Mouse (Mus musculus): ENCODE data around the gene Crmp1. TPM values are rescaled to one million over a fixed set of nuclear protein-coding genes. Genes with fewer than 3 reads are reported as not detected.

The Crmp1 gene
- polyA plus RNA-seq (2015; fragmentation: Nextera tagmentation; extraction: Ambion mirVana), result 915 and 954 TPM in 2 replicates

DNA sequence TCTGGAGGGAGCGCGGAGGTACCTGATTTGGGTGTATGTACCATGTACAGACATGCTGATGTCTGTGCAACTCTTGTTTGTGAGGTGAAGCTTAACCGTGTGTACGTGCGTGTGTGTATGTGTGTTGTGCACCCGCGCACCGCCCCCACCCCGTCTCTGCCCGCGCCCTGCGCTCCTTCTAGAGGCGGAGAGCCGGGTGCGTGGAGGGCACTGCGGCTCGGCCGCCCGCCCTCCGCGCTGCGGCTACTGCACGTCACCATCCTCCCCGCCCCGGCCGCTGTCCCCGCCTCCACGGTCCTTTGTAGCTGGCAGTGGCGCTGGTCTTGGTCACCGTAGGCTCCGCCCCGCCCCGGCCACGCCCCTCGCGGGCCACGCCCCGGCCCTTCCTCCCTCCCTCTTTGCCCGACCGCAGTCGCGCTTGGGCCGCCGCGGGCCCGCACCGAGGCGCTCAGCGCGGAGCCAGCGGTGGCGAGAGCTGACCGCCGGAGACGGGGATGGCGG lies at the start of gene Crmp1:
Gene Crmp1, plus strand, starts transcription at position 290 of the 501 bp plus-strand sequence.
- Histone ChIP-seq H3K4me1 (replicated peaks; ENCODE audit: control insufficient read depth, insufficient read depth, low read length) (peaks cover 36% of the 10 kb centered on the region), H3K4me2 (ENCODE audit: low read length) (peak within 1 kb of the TSS; percentile 68), H3K9ac (replicated peaks; ENCODE audit: low read depth, low read length) (peak within 1 kb of the TSS; percentile 72), H3K27ac (ENCODE audit: low read length) (peak within 1 kb of the TSS; percentile 38), H3K36me3 (ENCODE audit: control insufficient read depth, insufficient read depth) (no peaks in the 10 kb centered on the region), H3K4me3 (replicated peaks; ENCODE audit: low read length) (peak within 1 kb of the TSS; percentile 58), H3K27me3 (replicated peaks; ENCODE audit: control insufficient read depth, insufficient read depth, low read length) (peaks cover 17% of the 10 kb centered on the region), H3K9me3 (ENCODE audit: control insufficient read depth, low read length) (no peaks in the 10 kb centered on the region)
- peak; percentile 55 for ATAC-seq
- WGBS, result under 1% methylated on average over 25 of the region's 56 CpGs

DNA sequence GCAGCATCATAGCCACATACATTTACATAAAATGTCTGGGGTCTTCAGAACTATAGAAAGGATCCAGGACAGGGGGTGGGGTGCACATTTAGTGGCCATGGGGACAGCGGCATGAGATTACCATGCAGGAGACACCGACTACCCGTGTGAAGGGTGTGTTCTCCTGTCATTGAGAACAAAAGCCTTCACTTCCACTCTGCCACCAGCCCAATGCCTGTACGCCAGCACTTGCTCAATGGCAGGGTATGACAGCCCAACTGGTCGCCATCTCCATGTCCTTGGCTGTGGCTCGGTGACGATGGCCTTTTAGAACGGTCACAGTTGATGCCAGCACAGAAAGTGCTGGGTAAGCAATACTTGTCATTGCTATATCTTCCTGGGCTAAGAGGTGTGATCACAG lies 45.5 kb upstream of the Crmp1 start:
- H3K27ac ChIP-seq (ENCODE audit: low read length), result no peak overlapping the region
- no peaks in the 10 kb centered on the region for H3K36me3 ChIP-seq (ENCODE audit: control insufficient read depth, insufficient read depth)
- H3K9me3 ChIP-seq (ENCODE audit: control insufficient read depth, low read length), result no peaks in the 10 kb centered on the region
- ATAC-seq, result no peak
- H3K4me1 ChIP-seq (replicated peaks; ENCODE audit: control insufficient read depth, insufficient read depth, low read length), result peaks cover 15% of the 10 kb centered on the region
- H3K4me3 ChIP-seq (replicated peaks; ENCODE audit: low read length), result no peak overlapping the region
- 77% methylated on average over 8 of the region's 8 CpGs for WGBS
- H3K27me3 ChIP-seq (replicated peaks; ENCODE audit: control insufficient read depth, insufficient read depth, low read length), result no peaks in the 10 kb centered on the region
- H3K9ac ChIP-seq (replicated peaks; ENCODE audit: low read depth, low read length), result no peak overlapping the region
- no peak overlapping the region for H3K4me2 ChIP-seq (ENCODE audit: low read length)

DNA sequence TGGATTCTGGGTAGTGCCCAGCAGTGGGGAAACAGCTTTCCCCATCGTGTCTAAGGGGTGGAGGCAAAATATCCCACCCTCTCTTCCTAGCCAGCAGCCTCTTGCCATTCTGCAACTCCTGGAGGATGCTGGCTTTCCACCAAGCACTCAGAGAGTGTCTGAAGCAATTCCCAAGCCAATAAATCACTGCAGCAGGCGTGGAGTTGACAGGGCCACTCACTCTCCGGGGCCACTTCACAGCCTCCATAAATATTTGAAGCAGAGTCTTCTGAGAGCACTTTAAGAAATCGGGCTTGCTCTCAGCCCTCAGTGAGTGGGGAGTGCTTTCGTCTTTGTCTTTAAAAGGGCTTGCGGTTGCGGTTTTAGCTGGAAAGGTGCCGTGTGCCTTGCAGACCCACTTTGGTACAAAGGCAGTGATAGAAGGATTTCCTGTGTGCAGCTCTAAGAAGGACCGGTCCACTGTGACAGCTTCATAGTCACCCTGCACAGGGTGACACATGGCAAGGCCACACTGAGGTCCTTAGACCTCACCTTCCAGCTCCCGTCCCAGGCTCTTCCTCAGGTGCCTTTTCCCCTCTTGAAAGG lies 45.0 kb upstream of the Crmp1 start:
- Histone ChIP-seq H3K9me3 (ENCODE audit: control insufficient read depth, low read length) (no peaks in the 10 kb centered on the region), H3K4me1 (replicated peaks; ENCODE audit: control insufficient read depth, insufficient read depth, low read length) (peaks cover 15% of the 10 kb centered on the region), H3K9ac (replicated peaks; ENCODE audit: low read depth, low read length) (no peak overlapping the region), H3K4me2 (ENCODE audit: low read length) (no peak overlapping the region), H3K4me3 (replicated peaks; ENCODE audit: low read length) (no peak overlapping the region), H3K36me3 (ENCODE audit: control insufficient read depth, insufficient read depth) (no peaks in the 10 kb centered on the region), H3K27ac (ENCODE audit: low read length) (no peak overlapping the region), H3K27me3 (replicated peaks; ENCODE audit: control insufficient read depth, insufficient read depth, low read length) (no peaks in the 10 kb centered on the region)
- no peak for ATAC-seq
- WGBS, result 67% methylated on average over 10 of the region's 10 CpGs

GRCm38 (mm10) chr5:37197423-37197822 lies 44.3 kb upstream of the Crmp1 start:
- Histone ChIP-seq H3K9ac (replicated peaks; ENCODE audit: low read depth, low read length) (no peak overlapping the region), H3K4me2 (ENCODE audit: low read length) (no peak overlapping the region), H3K27ac (ENCODE audit: low read length) (no peak overlapping the region), H3K4me1 (replicated peaks; ENCODE audit: control insufficient read depth, insufficient read depth, low read length) (peaks cover 15% of the 10 kb centered on the region), H3K27me3 (replicated peaks; ENCODE audit: control insufficient read depth, insufficient read depth, low read length) (no peaks in the 10 kb centered on the region), H3K4me3 (replicated peaks; ENCODE audit: low read length) (no peak overlapping the region), H3K9me3 (ENCODE audit: control insufficient read depth, low read length) (no peaks in the 10 kb centered on the region), H3K36me3 (ENCODE audit: control insufficient read depth, insufficient read depth) (no peaks in the 10 kb centered on the region)
- ATAC-seq, result 0 out of 2 replicates have a peak, but pooled peaks have one; percentile 34
- WGBS, result 67% methylated on average over 3 of the region's 3 CpGs

GRCm38 (mm10) chr5:37198011-37198688 lies 43.6 kb upstream of the Crmp1 start:
- Histone ChIP-seq H3K27ac (ENCODE audit: low read length) (peak overlapping the region; percentile 49; the same call in 1 of the 2 replicates), H3K9ac (replicated peaks; ENCODE audit: low read depth, low read length) (no peak overlapping the region), H3K4me3 (replicated peaks; ENCODE audit: low read length) (no peak overlapping the region), H3K4me1 (replicated peaks; ENCODE audit: control insufficient read depth, insufficient read depth, low read length) (peaks cover 15% of the 10 kb centered on the region), H3K27me3 (replicated peaks; ENCODE audit: control insufficient read depth, insufficient read depth, low read length) (no peaks in the 10 kb centered on the region), H3K9me3 (ENCODE audit: control insufficient read depth, low read length) (no peaks in the 10 kb centered on the region), H3K4me2 (ENCODE audit: low read length) (no peak overlapping the region), H3K36me3 (ENCODE audit: control insufficient read depth, insufficient read depth) (no peaks in the 10 kb centered on the region)
- 9% methylated on average over 2 of the region's 2 CpGs for WGBS
- peak; percentile 39 for ATAC-seq

DNA sequence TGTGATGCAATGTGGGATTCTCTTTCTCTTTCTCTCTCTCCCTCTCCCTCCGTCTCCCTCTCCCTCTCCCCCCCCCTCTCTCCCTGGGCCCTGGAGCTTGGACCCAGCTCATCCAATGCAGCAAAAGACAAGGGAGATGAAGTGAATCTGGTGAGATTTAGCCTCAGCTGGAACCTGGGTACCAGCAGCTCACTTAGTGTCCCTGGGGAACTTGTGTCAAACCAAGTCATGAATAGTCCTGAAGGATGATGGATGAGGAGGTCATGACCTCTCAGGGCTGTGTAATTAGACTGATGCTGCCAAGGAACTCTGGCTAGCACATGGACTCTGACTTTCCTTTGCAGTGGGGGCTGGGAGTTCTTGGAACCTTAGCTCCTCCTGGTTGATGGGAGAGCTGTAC lies 39.5 kb upstream of the Crmp1 start:
- Histone ChIP-seq H3K27me3 (replicated peaks; ENCODE audit: control insufficient read depth, insufficient read depth, low read length) (no peaks in the 10 kb centered on the region), H3K4me3 (replicated peaks; ENCODE audit: low read length) (no peak overlapping the region), H3K27ac (ENCODE audit: low read length) (no peak overlapping the region), H3K9ac (replicated peaks; ENCODE audit: low read depth, low read length) (no peak overlapping the region), H3K36me3 (ENCODE audit: control insufficient read depth, insufficient read depth) (no peaks in the 10 kb centered on the region), H3K4me1 (replicated peaks; ENCODE audit: control insufficient read depth, insufficient read depth, low read length) (peaks cover 15% of the 10 kb centered on the region), H3K9me3 (ENCODE audit: control insufficient read depth, low read length) (no peaks in the 10 kb centered on the region), H3K4me2 (ENCODE audit: low read length) (no peak overlapping the region)
- WGBS, result 18% methylated on average over 1 of the region's 1 CpGs
- ATAC-seq, result no peak

DNA sequence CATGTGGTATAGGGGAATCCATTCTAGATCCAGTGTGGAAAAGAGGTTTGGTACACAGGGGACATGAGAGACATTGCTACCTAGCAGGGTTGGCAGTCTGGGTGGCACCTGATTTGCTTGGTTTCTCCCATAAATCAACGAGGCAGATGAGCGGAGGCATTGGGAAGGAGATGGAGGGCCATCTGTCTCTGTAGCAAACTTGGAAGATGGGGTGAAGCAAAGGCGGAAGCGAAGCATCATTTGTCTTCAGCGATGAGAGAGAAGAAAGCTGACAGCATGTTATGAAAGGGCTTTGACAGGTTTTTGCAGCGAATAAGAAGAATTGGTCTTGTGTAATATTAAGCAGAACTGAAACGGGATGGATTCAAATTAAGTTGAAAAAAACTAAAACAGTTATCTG lies 36.9 kb upstream of the Crmp1 start:
- Histone ChIP-seq H3K4me3 (replicated peaks; ENCODE audit: low read length) (no peak overlapping the region), H3K27me3 (replicated peaks; ENCODE audit: control insufficient read depth, insufficient read depth, low read length) (no peaks in the 10 kb centered on the region), H3K27ac (ENCODE audit: low read length) (no peak overlapping the region), H3K36me3 (ENCODE audit: control insufficient read depth, insufficient read depth) (no peaks in the 10 kb centered on the region), H3K9me3 (ENCODE audit: control insufficient read depth, low read length) (no peaks in the 10 kb centered on the region), H3K4me1 (replicated peaks; ENCODE audit: control insufficient read depth, insufficient read depth, low read length) (no peaks in the 10 kb centered on the region), H3K9ac (replicated peaks; ENCODE audit: low read depth, low read length) (no peak overlapping the region), H3K4me2 (ENCODE audit: low read length) (no peak overlapping the region)
- WGBS, result 68% methylated on average over 7 of the region's 7 CpGs
- no peak for ATAC-seq

DNA sequence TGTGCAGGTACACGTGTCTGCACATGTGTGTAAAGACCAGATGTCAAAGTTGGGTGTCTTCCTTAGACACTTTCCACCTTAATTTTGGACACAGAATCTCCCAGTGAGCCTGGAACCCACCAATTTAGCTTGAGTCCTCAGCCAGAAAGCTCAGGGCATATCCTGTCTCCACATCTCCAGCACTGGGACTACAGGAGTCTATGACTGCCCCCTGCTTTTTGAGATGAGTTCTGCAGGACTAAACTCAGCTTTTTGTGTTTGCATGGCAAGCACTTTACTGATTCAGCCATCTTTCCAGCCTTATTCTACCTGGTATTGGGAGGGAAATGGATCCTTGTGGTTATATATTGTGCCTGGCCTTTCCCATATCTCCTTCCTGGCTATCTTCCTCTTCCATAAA lies 36.3 kb upstream of the Crmp1 start:
- H3K4me2 ChIP-seq (ENCODE audit: low read length), result no peak overlapping the region
- 91% methylated on average over 1 of the region's 1 CpGs for WGBS
- H3K9ac ChIP-seq (replicated peaks; ENCODE audit: low read depth, low read length), result no peak overlapping the region
- H3K27ac ChIP-seq (ENCODE audit: low read length), result no peak overlapping the region
- H3K27me3 ChIP-seq (replicated peaks; ENCODE audit: control insufficient read depth, insufficient read depth, low read length), result no peaks in the 10 kb centered on the region
- H3K4me1 ChIP-seq (replicated peaks; ENCODE audit: control insufficient read depth, insufficient read depth, low read length), result no peaks in the 10 kb centered on the region
- no peaks in the 10 kb centered on the region for H3K9me3 ChIP-seq (ENCODE audit: control insufficient read depth, low read length)
- ATAC-seq, result no peak
- H3K4me3 ChIP-seq (replicated peaks; ENCODE audit: low read length), result no peak overlapping the region
- H3K36me3 ChIP-seq (ENCODE audit: control insufficient read depth, insufficient read depth), result no peaks in the 10 kb centered on the region

- H3K4me1 ChIP-seq (replicated peaks; ENCODE audit: control insufficient read depth, insufficient read depth, low read length), result no peaks in the 10 kb centered on the region
- ATAC-seq, result no peak
- no peak overlapping the region for H3K4me3 ChIP-seq (replicated peaks; ENCODE audit: low read length)
- no peak overlapping the region for H3K9ac ChIP-seq (replicated peaks; ENCODE audit: low read depth, low read length)
- no peak overlapping the region for H3K27ac ChIP-seq (ENCODE audit: low read length)
- no peaks in the 10 kb centered on the region for H3K36me3 ChIP-seq (ENCODE audit: control insufficient read depth, insufficient read depth)
- H3K4me2 ChIP-seq (ENCODE audit: low read length), result no peak overlapping the region
- H3K27me3 ChIP-seq (replicated peaks; ENCODE audit: control insufficient read depth, insufficient read depth, low read length), result no peaks in the 10 kb centered on the region
- H3K9me3 ChIP-seq (ENCODE audit: control insufficient read depth, low read length), result no peaks in the 10 kb centered on the region
- 51% methylated on average over 2 of the region's 2 CpGs for WGBS
Observed at GRCm38 (mm10) chr5:37206364-37206763, 35.4 kb upstream of the Crmp1 start.
